Mouse (Mus musculus): ENCODE data around the gene Kcnj4. TPM values are rescaled to one million over a fixed set of nuclear protein-coding genes. Genes with fewer than 3 reads are reported as not detected.

Gene Kcnj4
- polyA plus RNA-seq, 2 experiments = 0.43 TPM; not detected in 1

GRCm38 (mm10) chr15:79527991-79528639, 23.1 kb upstream of the Kcnj4 start:
- no peaks in the 10 kb centered on the region for H3K9me3 ChIP-seq (ENCODE audit: control insufficient read depth, low read length)
- WGBS = 55% methylated on average over 5 of the region's 5 CpGs
- DNase-seq (ENCODE audit: low spot score) (peak; percentile 24), ATAC-seq (ENCODE audit: low FRiP score, low read depth) (no peak)
- H3K4me2 ChIP-seq (replicated peaks; ENCODE audit: low read depth, low read length, severe bottlenecking) = no peak overlapping the region
- H3K4me1 ChIP-seq (ENCODE audit: control insufficient read depth, insufficient read depth, low read length) = no peaks in the 10 kb centered on the region
- TF ChIP-seq POLR2A (IDR thresholded peaks at IDR 0.05; ENCODE audit: borderline replicate concordance, extremely low read depth, insufficient read depth, insufficient read length) = no peak
- H3K9ac ChIP-seq (ENCODE audit: low read depth, low read length, severe bottlenecking) = no peak overlapping the region
- H3K27ac ChIP-seq (replicated peaks; ENCODE audit: low read depth, low read length) = no peak overlapping the region
- no peak overlapping the region for H3K4me3 ChIP-seq (replicated peaks; ENCODE audit: low read length)
- H3K27me3 ChIP-seq (ENCODE audit: control insufficient read depth, insufficient read depth, low read length) = no peaks in the 10 kb centered on the region
- peaks cover 95% of the 10 kb centered on the region for H3K36me3 ChIP-seq (ENCODE audit: control insufficient read depth, insufficient read depth, low read length)

GRCm38 (mm10) chr15:79527192-79527591, 22.2 kb upstream of the Kcnj4 start:
- Histone ChIP-seq H3K4me2 (replicated peaks; ENCODE audit: low read depth, low read length, severe bottlenecking) (no peak overlapping the region), H3K36me3 (ENCODE audit: control insufficient read depth, insufficient read depth, low read length) (peaks cover 94% of the 10 kb centered on the region), H3K9me3 (ENCODE audit: control insufficient read depth, low read length) (no peaks in the 10 kb centered on the region), H3K4me1 (ENCODE audit: control insufficient read depth, insufficient read depth, low read length) (no peaks in the 10 kb centered on the region), H3K27me3 (ENCODE audit: control insufficient read depth, insufficient read depth, low read length) (no peaks in the 10 kb centered on the region), H3K27ac (replicated peaks; ENCODE audit: low read depth, low read length) (no peak overlapping the region), H3K4me3 (replicated peaks; ENCODE audit: low read length) (no peak overlapping the region), H3K9ac (ENCODE audit: low read depth, low read length, severe bottlenecking) (no peak overlapping the region)
- ATAC-seq (ENCODE audit: low FRiP score, low read depth) (no peak), DNase-seq (ENCODE audit: low spot score) (no peak)
- WGBS = 78% methylated on average over 4 of the region's 4 CpGs
- TF ChIP-seq POLR2A (IDR thresholded peaks at IDR 0.05; ENCODE audit: borderline replicate concordance, extremely low read depth, insufficient read depth, insufficient read length) = no peak

- peak; percentile 8; the same call in 1 of the 2 replicates for ATAC-seq (ENCODE audit: low FRiP score, low read depth)
- DNase-seq (ENCODE audit: low spot score) = no peak
Measured at GRCm38 (mm10) chr15:79525979-79526768, 21.1 kb upstream of the Kcnj4 start.

GRCm38 (mm10) chr15:79525564-79525963, 20.5 kb upstream of the Kcnj4 start:
- ATAC-seq (ENCODE audit: low FRiP score, low read depth) = no peak
- no peak for DNase-seq (ENCODE audit: low spot score)
- H3K4me2 ChIP-seq (replicated peaks; ENCODE audit: low read depth, low read length, severe bottlenecking) = no peak overlapping the region

More at GRCm38 (mm10) chr15:79525979-79526768, 21.1 kb upstream of the Kcnj4 start:
- Histone ChIP-seq H3K4me3 (replicated peaks; ENCODE audit: low read length) (no peak overlapping the region), H3K4me2 (replicated peaks; ENCODE audit: low read depth, low read length, severe bottlenecking) (no peak overlapping the region), H3K4me1 (ENCODE audit: control insufficient read depth, insufficient read depth, low read length) (no peaks in the 10 kb centered on the region), H3K9ac (ENCODE audit: low read depth, low read length, severe bottlenecking) (no peak overlapping the region), H3K27ac (replicated peaks; ENCODE audit: low read depth, low read length) (no peak overlapping the region), H3K9me3 (ENCODE audit: control insufficient read depth, low read length) (no peaks in the 10 kb centered on the region), H3K36me3 (ENCODE audit: control insufficient read depth, insufficient read depth, low read length) (peaks cover 84% of the 10 kb centered on the region), H3K27me3 (ENCODE audit: control insufficient read depth, insufficient read depth, low read length) (no peaks in the 10 kb centered on the region)
- WGBS = 54% methylated on average over 9 of the region's 9 CpGs
- TF ChIP-seq POLR2A (IDR thresholded peaks at IDR 0.05; ENCODE audit: borderline replicate concordance, extremely low read depth, insufficient read depth, insufficient read length) = no peak

GRCm38 (mm10) chr15:79519400-79520220, 14.6 kb upstream of the Kcnj4 start:
- Histone ChIP-seq H3K27me3 (ENCODE audit: control insufficient read depth, insufficient read depth, low read length) (no peaks in the 10 kb centered on the region), H3K27ac (replicated peaks; ENCODE audit: low read depth, low read length) (no peak overlapping the region), H3K4me3 (replicated peaks; ENCODE audit: low read length) (no peak overlapping the region), H3K36me3 (ENCODE audit: control insufficient read depth, insufficient read depth, low read length) (peaks cover 26% of the 10 kb centered on the region), H3K9me3 (ENCODE audit: control insufficient read depth, low read length) (no peaks in the 10 kb centered on the region), H3K9ac (ENCODE audit: low read depth, low read length, severe bottlenecking) (no peak overlapping the region), H3K4me1 (ENCODE audit: control insufficient read depth, insufficient read depth, low read length) (peaks cover 22% of the 10 kb centered on the region), H3K4me2 (replicated peaks; ENCODE audit: low read depth, low read length, severe bottlenecking) (peak overlapping the region; percentile 5; the same call in 1 of the 2 replicates)
- DNase-seq (ENCODE audit: low spot score) (no peak), ATAC-seq (ENCODE audit: low FRiP score, low read depth) (no peak)
- no peak for TF ChIP-seq POLR2A (IDR thresholded peaks at IDR 0.05; ENCODE audit: borderline replicate concordance, extremely low read depth, insufficient read depth, insufficient read length)
- whole genome bisulfite sequencing = 47% methylated on average over 14 of the region's 16 CpGs

More at GRCm38 (mm10) chr15:79525564-79525963, 20.5 kb upstream of the Kcnj4 start:
- Histone ChIP-seq H3K9me3 (ENCODE audit: control insufficient read depth, low read length) (no peaks in the 10 kb centered on the region), H3K27ac (replicated peaks; ENCODE audit: low read depth, low read length) (no peak overlapping the region), H3K27me3 (ENCODE audit: control insufficient read depth, insufficient read depth, low read length) (no peaks in the 10 kb centered on the region), H3K9ac (ENCODE audit: low read depth, low read length, severe bottlenecking) (no peak overlapping the region), H3K4me1 (ENCODE audit: control insufficient read depth, insufficient read depth, low read length) (no peaks in the 10 kb centered on the region), H3K4me3 (replicated peaks; ENCODE audit: low read length) (no peak overlapping the region), H3K36me3 (ENCODE audit: control insufficient read depth, insufficient read depth, low read length) (peaks cover 81% of the 10 kb centered on the region)
- WGBS = 91% methylated on average over 5 of the region's 5 CpGs
- no peak for TF ChIP-seq POLR2A (IDR thresholded peaks at IDR 0.05; ENCODE audit: borderline replicate concordance, extremely low read depth, insufficient read depth, insufficient read length)
